Mouse (Mus musculus) midbrain, postnatal 0 days (tissue): ENCODE measurements around the gene Anapc7. TPM values are rescaled to one million over a fixed set of nuclear protein-coding genes. Genes with fewer than 3 reads are reported as not detected.

Source experiments
- ATAC-seq: fragments of 200-750 bp; cut with Nextera tagmentation; 2 replicates; pipeline ENCODE4 v1.8.0; 2017; ENCODE audit warnings: moderate number of reproducible peaks, mild to moderate bottlenecking, moderate TSS enrichment, moderate library complexity; ENCODE audit not compliant: low FRiP score
- DNase-seq: peaks from one replicate; pipeline ENCODE4 v3.0.0-alpha.2; 2015; ENCODE audit warnings: low spot score
- H3K27ac ChIP-seq: fragments of 300-500 bp; sonication (generic); 2 replicates; pipeline ENCODE4 v1.5.1; 2014; ENCODE audit warnings: low read depth, mild to moderate bottlenecking, low read length, mixed read lengths
- H3K27me3 ChIP-seq: fragments of 300-500 bp; sonication (generic); 2 replicates; pipeline ENCODE4 v1.6.1; 2014; ENCODE audit warnings: low read length, control low read depth, mixed read lengths; ENCODE audit not compliant: insufficient read depth
- H3K36me3 ChIP-seq: fragments of 300-500 bp; sonication (generic); 2 replicates; pipeline ENCODE4 v1.6.1; 2014; ENCODE audit warnings: low read length, control low read depth, mixed read lengths; ENCODE audit not compliant: insufficient read depth
- H3K4me1 ChIP-seq: fragments of 300-500 bp; sonication (generic); 2 replicates; pipeline ENCODE4 v1.6.1; 2014; ENCODE audit warnings: mild to moderate bottlenecking, control low read depth, antibody characterized with exemption, low read length, mixed read lengths; ENCODE audit not compliant: insufficient read depth
- H3K4me2 ChIP-seq: fragments of 300-500 bp; sonication (generic); 2 replicates; pipeline ENCODE4 v1.6.1; 2014; ENCODE audit warnings: low read depth, mild to moderate bottlenecking, low read length, mixed read lengths; ENCODE audit not compliant: poor library complexity, severe bottlenecking
- H3K4me3 ChIP-seq: fragments of 300-500 bp; sonication (generic); 2 replicates; pipeline ENCODE4 v1.5.1; 2014; ENCODE audit warnings: low read depth, mild to moderate bottlenecking, low read length, moderate library complexity
- H3K9ac ChIP-seq: fragments of 300-500 bp; sonication (generic); replicated peaks from 2 replicates; pipeline ENCODE4 v1.6.1; 2014; ENCODE audit warnings: mild to moderate bottlenecking, low read length, moderate library complexity, mixed read lengths; ENCODE audit not compliant: poor library complexity, severe bottlenecking
- H3K9me3 ChIP-seq: fragments of 300-500 bp; sonication (generic); 2 replicates; pipeline ENCODE4 v1.6.1; 2016; ENCODE audit warnings: low read length, control low read depth
- CTCF ChIP-seq: IDR thresholded peaks from 2 replicates; pipeline ENCODE4 v1.5.1; 2016; ENCODE audit warnings: antibody characterized with exemption, mild to moderate bottlenecking
- WGBS: fragments of 180-500 bp; shearing (Covaris S2); extraction: QIAGEN DNeasy Blood & Tissue Kit; methylation state at CpG from one replicate; pipeline ENCODE4 v1.1.7; 2014; 5-methylcytosine and 5-hydroxymethylcytosine counted together
- polyA plus RNA-seq: library from polyadenylated mRNA; unstranded; fragments of >200 nt; fragmentation: Nextera tagmentation; extraction: Ambion mirVana; gene quantifications from 2 replicates; pipeline ENCODE4 v1.2.1, GENCODE M21; 2015
- total RNA-seq: library from RNA; depleted of rRNA; stranded (reverse); fragments of >200 nt; gene quantifications from 2 replicates; pipeline ENCODE4 v1.2.3, GENCODE M21; 2014

Anapc7 gene
- total and polyA plus RNA-seq, 2 experiments from 2014 or later, result 29.3 to 42.8 TPM

- Histone ChIP-seq H3K4me1 (no peaks in the 10 kb centered on the region), H3K9ac (no peak overlapping the region), H3K4me2 (no peak overlapping the region), H3K4me3 (no peak overlapping the region), H3K9me3 (no peaks in the 10 kb centered on the region), H3K36me3 (peaks cover 92% of the 10 kb centered on the region), H3K27ac (no peak overlapping the region), H3K27me3 (no peaks in the 10 kb centered on the region)
- no peak for TF ChIP-seq CTCF
- ATAC-seq (no peak), DNase-seq (no peak)
- 91% methylated on average over 12 of the region's 12 CpGs for WGBS
Observed at GRCm38 (mm10) chr5:122440095-122440630, 18.7 kb downstream of the Anapc7 start.

- no peak for ATAC-seq
- Histone ChIP-seq H3K36me3 (peaks cover 61% of the 10 kb centered on the region), H3K4me3 (no peak overlapping the region), H3K4me1 (no peaks in the 10 kb centered on the region), H3K9ac (no peak overlapping the region), H3K9me3 (no peaks in the 10 kb centered on the region), H3K4me2 (no peak overlapping the region), H3K27me3 (no peaks in the 10 kb centered on the region), H3K27ac (no peak overlapping the region)
- DNase-seq, result no peak
- TF ChIP-seq CTCF, result no peak
- 94% methylated on average over 10 of the region's 10 CpGs for WGBS
Observed at GRCm38 (mm10) chr5:122444492-122444891, 23.0 kb downstream of the Anapc7 start.

- 89% methylated on average over 11 of the region's 11 CpGs for WGBS
- no peak for ATAC-seq
- Histone ChIP-seq H3K4me3 (no peak overlapping the region), H3K4me1 (no peaks in the 10 kb centered on the region), H3K36me3 (peaks cover 55% of the 10 kb centered on the region), H3K9ac (no peak overlapping the region), H3K4me2 (no peak overlapping the region), H3K9me3 (no peaks in the 10 kb centered on the region), H3K27ac (no peak overlapping the region), H3K27me3 (no peaks in the 10 kb centered on the region)
- DNase-seq, result no peak
- TF ChIP-seq CTCF, result no peak
Observed at GRCm38 (mm10) chr5:122445051-122445610, 23.6 kb downstream of the Anapc7 start.

GRCm38 (mm10) chr5:122447857-122448256 is 26.4 kb downstream of the Anapc7 start:
- TF ChIP-seq CTCF, result no peak
- WGBS, result 73% methylated on average over 8 of the region's 8 CpGs
- Histone ChIP-seq H3K27ac (no peak overlapping the region), H3K4me1 (no peaks in the 10 kb centered on the region), H3K27me3 (no peaks in the 10 kb centered on the region), H3K9me3 (no peaks in the 10 kb centered on the region), H3K4me2 (no peak overlapping the region), H3K36me3 (peaks cover 44% of the 10 kb centered on the region), H3K4me3 (no peak overlapping the region), H3K9ac (no peak overlapping the region)
- ATAC-seq, result peak; percentile 54; the same call in 1 of the 2 replicates
- DNase-seq, result peak; percentile 34

GRCm38 (mm10) chr5:122448869-122449268 is 27.4 kb downstream of the Anapc7 start:
- no peak for DNase-seq
- WGBS, result 83% methylated on average over 5 of the region's 5 CpGs
- no peak overlapping the region for H3K4me3 ChIP-seq
- H3K27me3 ChIP-seq, result no peaks in the 10 kb centered on the region
- no peaks in the 10 kb centered on the region for H3K4me1 ChIP-seq
- no peak for ATAC-seq
- H3K36me3 ChIP-seq, result peaks cover 42% of the 10 kb centered on the region
- no peak overlapping the region for H3K27ac ChIP-seq
- no peak overlapping the region for H3K4me2 ChIP-seq
- H3K9me3 ChIP-seq, result no peaks in the 10 kb centered on the region
- TF ChIP-seq CTCF, result no peak; the same call in 1 of the 2 replicates
- H3K9ac ChIP-seq, result no peak overlapping the region

- WGBS, result 37% methylated on average over 7 of the region's 7 CpGs
- Histone ChIP-seq H3K36me3 (peaks cover 42% of the 10 kb centered on the region), H3K4me1 (no peaks in the 10 kb centered on the region), H3K4me3 (no peak overlapping the region), H3K27me3 (no peaks in the 10 kb centered on the region), H3K9ac (no peak overlapping the region), H3K27ac (no peak overlapping the region), H3K9me3 (no peaks in the 10 kb centered on the region), H3K4me2 (no peak overlapping the region)
- TF ChIP-seq CTCF, result no peak
- no peak for ATAC-seq
- DNase-seq, result no peak
Observed at GRCm38 (mm10) chr5:122449946-122450345, 28.5 kb downstream of the Anapc7 start.
